Mouse (Mus musculus) kidney, embryonic 15.5 days (tissue): Measurements from ENCODE around the gene Sv2c. TPM values are rescaled to one million over a fixed set of nuclear protein-coding genes. Genes with fewer than 3 reads are reported as not detected.

Source experiments
- ATAC-seq: fragments of 200-750 bp; cut with Nextera tagmentation; replicated peaks from 2 replicates; pipeline ENCODE4 v1.8.0; 2017; ENCODE audit warnings: moderate TSS enrichment; ENCODE audit not compliant: low FRiP score
- H3K27ac ChIP-seq: fragments of 300-500 bp; sonication (generic); 2 replicates; pipeline ENCODE4 v1.5.1; 2015; ENCODE audit warnings: mild to moderate bottlenecking, inconsistent platforms
- H3K27me3 ChIP-seq: fragments of 300-500 bp; sonication (generic); 2 replicates; pipeline ENCODE4 v1.6.1; 2015; ENCODE audit warnings: inconsistent platforms
- H3K36me3 ChIP-seq: fragments of 300-500 bp; sonication (generic); 2 replicates; pipeline ENCODE4 v1.6.1; 2015; ENCODE audit warnings: inconsistent platforms
- H3K4me1 ChIP-seq: fragments of 300-500 bp; sonication (generic); 2 replicates; pipeline ENCODE4 v1.6.1; 2015; ENCODE audit warnings: inconsistent platforms
- H3K4me2 ChIP-seq: fragments of 300-500 bp; sonication (generic); 2 replicates; pipeline ENCODE4 v1.6.1; 2015; ENCODE audit warnings: moderate library complexity, mild to moderate bottlenecking, inconsistent platforms
- H3K4me3 ChIP-seq: fragments of 300-500 bp; sonication (generic); replicated peaks from 2 replicates; pipeline ENCODE4 v1.5.1; 2015; ENCODE audit warnings: mild to moderate bottlenecking, inconsistent platforms
- H3K9ac ChIP-seq: fragments of 300-500 bp; sonication (generic); 2 replicates; pipeline ENCODE4 v1.6.1; 2015; ENCODE audit warnings: mild to moderate bottlenecking, inconsistent platforms
- H3K9me3 ChIP-seq: fragments of 300-500 bp; sonication (generic); replicated peaks from 2 replicates; pipeline ENCODE4 v1.6.1; 2016; ENCODE audit warnings: inconsistent platforms
- WGBS: fragments of 180-500 bp; shearing (Covaris S2); methylation state at CpG from one replicate; pipeline ENCODE4 v1.1.7; 2015; ENCODE audit warnings: mixed read lengths; 5-methylcytosine and 5-hydroxymethylcytosine counted together
- polyA plus RNA-seq: library from polyadenylated mRNA; unstranded; fragments of >200 nt; fragmentation: Nextera tagmentation; extraction: Ambion mirVana; gene quantifications from 2 replicates; pipeline ENCODE4 v1.2.1, GENCODE M21; 2015

Sv2c gene
- polyA plus RNA-seq, 1 experiment from 2014 or later: 1.4 TPM

DNA sequence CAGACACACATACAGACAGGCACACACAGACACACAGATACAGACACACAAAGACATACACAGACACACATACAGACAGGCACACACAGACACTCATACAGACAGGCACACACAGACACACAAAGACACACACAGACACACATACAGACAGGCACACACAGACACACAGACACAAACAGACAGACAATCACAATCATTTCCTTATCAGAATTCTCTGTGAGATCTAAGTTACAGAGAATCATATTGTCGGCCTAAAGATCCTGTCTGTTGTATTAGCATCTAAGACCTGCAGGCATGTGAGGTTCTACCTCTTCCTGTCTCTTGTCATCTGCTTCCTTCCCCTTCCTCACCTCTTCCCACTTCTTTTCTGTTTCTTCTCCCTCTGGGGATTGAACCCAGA is 168.7 kb downstream of the Sv2c start:
- Histone ChIP-seq H3K9me3 (no peaks in the 10 kb centered on the region), H3K27me3 (peaks cover 6% of the 10 kb centered on the region; the same call in 1 of the 2 replicates), H3K4me1 (peaks cover 25% of the 10 kb centered on the region), H3K36me3 (no peaks in the 10 kb centered on the region), H3K9ac (no peak overlapping the region), H3K4me3 (no peak overlapping the region), H3K4me2 (no peak overlapping the region), H3K27ac (no peak overlapping the region)
- no peak for ATAC-seq
- WGBS: 88% methylated on average over 1 of the region's 1 CpGs

- Histone ChIP-seq H3K27me3 (peaks cover 6% of the 10 kb centered on the region; the same call in 1 of the 2 replicates), H3K4me1 (peaks cover 27% of the 10 kb centered on the region), H3K36me3 (no peaks in the 10 kb centered on the region), H3K4me3 (peak overlapping the region; percentile 47), H3K9ac (no peak overlapping the region), H3K27ac (no peak overlapping the region), H3K4me2 (peak overlapping the region; percentile 89), H3K9me3 (no peaks in the 10 kb centered on the region)
- 39% methylated on average over 7 of the region's 7 CpGs for WGBS
- ATAC-seq: no peak
These were observed 170.5 kb downstream of the Sv2c start for GRCm38 (mm10) chr13:95961905-95962304.

DNA sequence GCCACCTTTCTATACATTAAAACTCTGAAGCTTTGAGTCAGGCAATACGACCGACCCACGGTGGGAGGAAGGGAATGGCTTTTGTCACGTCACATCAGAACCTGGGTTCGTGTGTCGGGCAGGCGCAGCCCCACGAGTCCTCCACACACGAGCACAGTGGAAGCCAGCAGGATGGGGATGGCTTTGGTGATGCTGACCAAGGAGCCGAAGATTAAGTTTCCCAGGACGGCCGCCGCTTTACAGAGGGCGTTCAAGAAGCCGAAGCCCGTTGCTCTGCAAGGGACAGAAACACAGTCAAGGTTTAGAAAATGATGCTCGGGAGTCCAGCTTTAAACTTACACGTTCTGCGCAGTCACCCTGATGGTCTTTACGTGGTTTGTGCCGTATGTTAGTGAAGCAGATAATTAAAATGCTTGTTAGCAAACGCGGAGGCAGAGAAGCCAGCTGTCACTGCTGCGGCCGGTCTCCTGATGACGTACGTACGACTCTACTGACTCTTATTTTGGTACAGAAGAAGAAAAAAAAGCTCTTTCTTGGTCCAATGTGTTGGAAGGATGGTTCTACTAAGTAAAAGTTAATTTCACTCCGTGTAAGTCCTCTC is 171.1 kb downstream of the Sv2c start:
- peak overlapping the region; percentile 47 for H3K4me3 ChIP-seq
- peaks cover 28% of the 10 kb centered on the region for H3K4me1 ChIP-seq
- peak; percentile 50; the same call in 1 of the 2 replicates for ATAC-seq
- H3K9me3 ChIP-seq: no peaks in the 10 kb centered on the region
- H3K4me2 ChIP-seq: peak overlapping the region; percentile 89
- WGBS: 15% methylated on average over 29 of the region's 29 CpGs
- H3K9ac ChIP-seq: no peak overlapping the region
- no peaks in the 10 kb centered on the region for H3K36me3 ChIP-seq
- peaks cover 6% of the 10 kb centered on the region; the same call in 1 of the 2 replicates for H3K27me3 ChIP-seq
- 0 out of 2 replicates have a peak overlapping the region, but pooled peaks have one; percentile 45 for H3K27ac ChIP-seq

- Histone ChIP-seq H3K27me3 (peaks cover 6% of the 10 kb centered on the region; the same call in 1 of the 2 replicates), H3K36me3 (no peaks in the 10 kb centered on the region), H3K4me3 (peak overlapping the region; percentile 47), H3K27ac (0 out of 2 replicates have a peak overlapping the region, but pooled peaks have one; percentile 45), H3K9me3 (no peaks in the 10 kb centered on the region), H3K9ac (no peak overlapping the region), H3K4me2 (peak overlapping the region; percentile 89), H3K4me1 (peaks cover 28% of the 10 kb centered on the region)
- WGBS: 5% methylated on average over 10 of the region's 10 CpGs
- peak; percentile 27; the same call in 1 of the 2 replicates for ATAC-seq
These were observed 171.7 kb downstream of the Sv2c start for GRCm38 (mm10) chr13:95960477-95961185.

DNA sequence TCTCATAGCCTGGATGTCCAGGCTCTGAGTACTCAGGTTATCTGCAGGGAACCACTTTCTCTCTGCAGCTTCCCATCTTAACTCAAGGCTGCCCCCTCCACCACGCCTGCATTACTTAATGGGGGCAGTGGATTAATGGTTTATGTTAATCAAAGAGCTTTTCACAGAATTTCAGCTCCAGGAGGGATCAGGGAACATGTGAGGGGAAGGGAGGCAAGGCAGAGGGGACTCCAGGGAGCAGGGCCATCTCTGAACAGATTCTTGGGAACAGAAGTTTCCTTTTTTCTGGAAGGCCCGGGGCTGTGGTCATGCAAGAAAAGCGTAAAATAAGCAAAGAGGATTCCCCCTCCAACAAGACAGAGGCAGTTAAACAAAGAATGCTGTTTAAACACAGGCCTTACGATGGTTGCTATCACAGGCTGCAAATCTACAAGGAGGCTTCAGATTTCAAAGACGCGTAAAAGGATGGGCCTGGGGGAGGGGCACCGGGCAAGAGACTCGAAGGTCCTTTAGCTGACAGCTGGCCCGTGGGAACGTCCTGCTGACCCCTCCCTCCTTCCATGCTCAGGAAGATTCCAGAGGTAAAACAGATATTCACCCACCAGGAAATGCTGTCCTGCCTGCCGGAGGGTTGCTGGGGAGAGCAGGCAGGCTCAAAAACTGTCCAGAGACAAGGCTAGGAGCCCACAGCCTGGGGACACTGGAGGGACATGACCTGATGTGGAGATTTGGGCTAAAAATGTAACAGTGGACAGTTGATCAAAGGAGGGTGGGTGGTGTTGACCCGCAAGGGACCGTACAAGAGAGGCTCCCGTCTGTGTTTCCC is 172.5 kb downstream of the Sv2c start:
- Histone ChIP-seq H3K27me3 (peaks cover 6% of the 10 kb centered on the region; the same call in 1 of the 2 replicates), H3K27ac (peak overlapping the region; percentile 39), H3K9ac (no peak overlapping the region), H3K4me3 (peak overlapping the region; percentile 3; the same call in 1 of the 2 replicates), H3K4me2 (peak overlapping the region; percentile 89), H3K4me1 (peaks cover 28% of the 10 kb centered on the region), H3K36me3 (no peaks in the 10 kb centered on the region), H3K9me3 (no peaks in the 10 kb centered on the region)
- ATAC-seq: peak; percentile 49
- WGBS: 4% methylated on average over 14 of the region's 14 CpGs

DNA sequence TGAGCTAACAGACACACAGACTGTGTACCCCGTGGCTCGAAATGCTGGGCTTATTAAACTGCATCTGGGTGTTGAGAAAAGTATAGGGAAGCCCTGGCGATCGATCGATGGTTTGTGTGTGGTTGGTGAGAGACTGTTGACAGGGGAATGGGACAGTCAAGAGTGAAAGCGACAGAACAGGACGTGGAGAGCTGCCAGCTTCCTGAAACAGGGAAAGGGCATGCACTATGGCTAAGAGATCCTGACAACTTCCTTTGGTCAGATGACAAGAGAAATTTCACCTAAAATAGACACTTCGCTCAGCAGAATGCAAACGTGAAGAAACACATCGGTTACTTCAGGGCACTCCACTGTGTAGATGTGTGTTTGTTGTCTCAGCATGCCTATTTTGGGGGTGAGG is 175.2 kb downstream of the Sv2c start:
- Histone ChIP-seq H3K4me3 (no peak overlapping the region), H3K9me3 (no peaks in the 10 kb centered on the region), H3K27ac (no peak overlapping the region), H3K36me3 (no peaks in the 10 kb centered on the region), H3K4me2 (no peak overlapping the region), H3K9ac (no peak overlapping the region), H3K4me1 (peaks cover 28% of the 10 kb centered on the region), H3K27me3 (peaks cover 3% of the 10 kb centered on the region; the same call in 1 of the 2 replicates)
- no peak for ATAC-seq
- 81% methylated on average over 10 of the region's 10 CpGs for WGBS

- H3K27me3 ChIP-seq: no peaks in the 10 kb centered on the region
- no peak for ATAC-seq
- H3K4me1 ChIP-seq: peaks cover 23% of the 10 kb centered on the region
- 79% methylated on average over 2 of the region's 2 CpGs for WGBS
- H3K9ac ChIP-seq: no peak overlapping the region
- no peak overlapping the region for H3K27ac ChIP-seq
- H3K4me2 ChIP-seq: no peak overlapping the region
- no peaks in the 10 kb centered on the region for H3K9me3 ChIP-seq
- H3K4me3 ChIP-seq: no peak overlapping the region
- no peaks in the 10 kb centered on the region for H3K36me3 ChIP-seq
These were observed 176.0 kb downstream of the Sv2c start for GRCm38 (mm10) chr13:95956327-95956781.

- no peaks in the 10 kb centered on the region for H3K36me3 ChIP-seq
- H3K4me2 ChIP-seq: no peak overlapping the region
- H3K4me3 ChIP-seq: no peak overlapping the region
- ATAC-seq: no peak
- H3K27me3 ChIP-seq: no peaks in the 10 kb centered on the region
- H3K4me1 ChIP-seq: peaks cover 21% of the 10 kb centered on the region
- no peak overlapping the region for H3K27ac ChIP-seq
- H3K9ac ChIP-seq: no peak overlapping the region
- 79% methylated on average over 5 of the region's 5 CpGs for WGBS
- H3K9me3 ChIP-seq: no peaks in the 10 kb centered on the region
These were observed 177.2 kb downstream of the Sv2c start for GRCm38 (mm10) chr13:95955204-95955603.

DNA sequence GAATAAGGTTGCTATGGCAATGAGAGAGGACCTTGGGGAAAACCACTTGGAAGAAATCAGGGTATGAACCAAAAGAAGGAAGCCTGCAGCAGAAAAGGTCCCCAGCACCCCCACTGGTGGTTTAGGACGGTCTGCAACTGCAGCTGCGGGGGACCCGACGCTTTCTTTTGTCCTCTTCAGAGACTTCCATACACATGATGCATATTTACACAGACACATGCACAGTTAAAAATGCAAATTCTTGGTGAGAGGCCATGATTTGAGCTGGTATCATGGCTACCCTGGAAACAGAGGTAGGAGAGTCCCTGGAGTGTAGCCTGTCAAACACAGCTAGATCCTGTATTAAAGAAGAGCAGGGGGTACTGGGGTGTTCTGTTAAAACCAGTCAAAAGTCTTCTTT is 178.7 kb downstream of the Sv2c start:
- no peaks in the 10 kb centered on the region for H3K9me3 ChIP-seq
- H3K36me3 ChIP-seq: no peaks in the 10 kb centered on the region
- H3K4me3 ChIP-seq: no peak overlapping the region
- no peak overlapping the region for H3K27ac ChIP-seq
- 86% methylated on average over 4 of the region's 4 CpGs for WGBS
- no peak overlapping the region for H3K4me2 ChIP-seq
- no peaks in the 10 kb centered on the region for H3K27me3 ChIP-seq
- no peak overlapping the region for H3K9ac ChIP-seq
- peaks cover 10% of the 10 kb centered on the region for H3K4me1 ChIP-seq
- ATAC-seq: no peak

DNA sequence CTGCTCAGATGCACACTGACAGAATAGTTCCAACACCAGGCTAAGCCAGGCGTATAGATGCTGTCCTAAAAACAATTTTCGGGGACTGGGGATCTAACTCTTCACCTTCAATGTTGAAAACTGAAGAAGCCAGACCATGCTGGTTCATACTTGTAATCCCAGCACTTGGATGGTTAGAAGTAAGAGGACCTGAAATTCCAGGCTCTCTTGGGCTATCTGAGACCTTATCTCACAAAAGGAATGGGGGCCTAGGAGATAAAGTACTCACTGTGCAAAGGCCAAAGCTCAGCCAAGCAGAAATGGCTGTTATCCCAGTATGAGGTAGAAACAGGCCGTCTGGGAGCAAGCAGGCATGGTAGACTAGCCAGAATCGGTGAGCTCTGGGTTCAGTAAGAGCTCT is 180.1 kb downstream of the Sv2c start:
- Histone ChIP-seq H3K4me2 (no peak overlapping the region), H3K9ac (no peak overlapping the region), H3K27me3 (no peaks in the 10 kb centered on the region), H3K4me3 (no peak overlapping the region), H3K9me3 (no peaks in the 10 kb centered on the region), H3K4me1 (peaks cover 10% of the 10 kb centered on the region), H3K36me3 (no peaks in the 10 kb centered on the region), H3K27ac (no peak overlapping the region)
- WGBS: 77% methylated on average over 4 of the region's 4 CpGs
- no peak for ATAC-seq

GRCm38 (mm10) chr13:95951098-95951894 is 181.1 kb downstream of the Sv2c start:
- peaks cover 6% of the 10 kb centered on the region for H3K4me1 ChIP-seq
- no peak overlapping the region for H3K4me3 ChIP-seq
- peak; percentile 23; the same call in 1 of the 2 replicates for ATAC-seq
- no peaks in the 10 kb centered on the region for H3K27me3 ChIP-seq
- no peaks in the 10 kb centered on the region for H3K36me3 ChIP-seq
- 54% methylated on average over 7 of the region's 7 CpGs for WGBS
- no peak overlapping the region for H3K9ac ChIP-seq
- H3K27ac ChIP-seq: no peak overlapping the region
- no peaks in the 10 kb centered on the region for H3K9me3 ChIP-seq
- H3K4me2 ChIP-seq: no peak overlapping the region
